Mouse (Mus musculus) megakaryocyte, embryonic 14.5 days (primary cell): Measurements from ENCODE around the gene Paqr7.

Experiments used
- FLI1 ChIP-seq: IDR thresholded peaks from 2 replicates; pipeline ENCODE4 v1.6.1; 2012; ENCODE audit warnings: low read length, inconsistent platforms, mixed read lengths
- GATA1 ChIP-seq: IDR thresholded peaks from 3 replicates; pipeline ENCODE4 v1.6.1; 2012; ENCODE audit warnings: mixed read lengths, low read length, inconsistent platforms, borderline replicate concordance

DNA sequence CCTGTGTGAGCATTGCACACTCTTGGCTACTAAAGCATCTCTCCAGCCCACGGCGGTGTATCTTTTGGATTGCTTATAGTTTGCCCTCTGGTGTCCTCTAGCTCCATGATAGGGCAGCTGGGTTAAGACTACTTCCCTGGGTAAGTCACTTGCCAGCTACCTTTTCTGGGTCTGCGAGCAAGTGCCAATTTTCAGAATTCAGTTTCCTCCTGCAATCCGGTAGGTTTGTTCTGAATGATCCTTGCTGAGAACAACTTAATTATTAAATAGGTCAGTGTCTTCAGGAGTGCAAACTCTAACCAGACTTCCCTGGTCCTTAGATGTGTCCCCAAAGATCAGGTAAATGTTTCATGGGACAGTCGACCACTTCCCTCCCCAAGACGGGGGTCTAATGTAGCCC, 4.6 kb downstream of the Paqr7 start:
- TF ChIP-seq GATA1 (no peak), FLI1 (no peak)
